Mouse (Mus musculus): Measurements from ENCODE around the gene Utp4.

Utp4 gene

GRCm38 (mm10) chr8:106936478-106937051, 43.1 kb downstream of the Utp4 start:
- DNase-seq (ENCODE audit: low spot score in 2 of 2), result peak; percentile 44 to 60

- no peak for DNase-seq (ENCODE audit: low spot score in 2 of 2)
These were observed 43.8 kb downstream of the Utp4 start for GRCm38 (mm10) chr8:106937081-106937800.

- no peak for DNase-seq (ENCODE audit: low spot score in 2 of 2)
These were observed 48.4 kb downstream of the Utp4 start for GRCm38 (mm10) chr8:106941806-106942205.

GRCm38 (mm10) chr8:106943874-106944418, 50.5 kb downstream of the Utp4 start:
- DNase-seq (ENCODE audit: low spot score in 2 of 2), result no peak

- no peak for DNase-seq (ENCODE audit: low spot score in 2 of 2)
These were observed 51.3 kb downstream of the Utp4 start for GRCm38 (mm10) chr8:106944756-106945155.

GRCm38 (mm10) chr8:106948678-106949243, 55.3 kb downstream of the Utp4 start:
- DNase-seq (ENCODE audit: low spot score in 2 of 2), result peak in 1 of 2 experiments; percentile 31

DNA sequence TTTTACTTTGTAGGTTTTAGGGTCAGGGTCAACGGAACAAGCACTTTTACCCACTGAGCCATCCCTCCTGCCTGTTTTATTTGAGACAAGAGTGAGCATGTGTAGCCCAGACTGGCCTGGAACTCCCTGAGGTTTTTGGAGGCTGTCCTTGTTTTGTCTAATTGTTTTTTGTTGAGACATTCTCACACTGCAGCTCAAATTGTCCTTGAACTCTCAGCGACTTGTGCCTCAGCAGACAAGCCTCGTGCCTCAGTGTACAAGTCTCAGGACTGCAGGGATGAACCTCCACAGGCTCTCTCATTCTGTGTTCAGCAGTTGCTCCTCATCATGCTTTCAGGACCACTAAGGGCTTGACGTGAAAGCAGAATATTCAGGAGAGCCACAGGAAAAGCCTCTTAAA, 58.3 kb downstream of the Utp4 start:
- no peak for DNase-seq (ENCODE audit: low spot score in 2 of 2)

DNA sequence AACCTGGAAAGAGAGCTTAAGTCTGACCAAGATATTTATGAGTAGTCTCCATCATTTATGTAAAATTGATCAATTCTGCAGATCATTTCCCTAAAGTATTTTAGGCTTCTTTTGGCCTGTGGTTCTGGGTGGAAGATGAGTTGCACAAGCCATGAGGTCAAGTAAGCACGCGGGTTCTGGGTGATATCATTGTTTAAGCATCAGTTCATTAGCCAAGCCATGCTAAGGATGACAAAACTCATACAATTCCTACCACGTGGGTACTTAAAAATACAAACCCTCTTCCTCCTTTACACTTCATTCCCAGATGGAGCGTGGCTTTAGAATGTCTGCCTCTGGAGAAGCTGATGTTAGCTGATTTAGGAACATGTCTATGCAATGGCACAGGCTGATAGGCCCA, 60.1 kb downstream of the Utp4 start:
- DNase-seq (ENCODE audit: low spot score in 2 of 2), result no peak

DNA sequence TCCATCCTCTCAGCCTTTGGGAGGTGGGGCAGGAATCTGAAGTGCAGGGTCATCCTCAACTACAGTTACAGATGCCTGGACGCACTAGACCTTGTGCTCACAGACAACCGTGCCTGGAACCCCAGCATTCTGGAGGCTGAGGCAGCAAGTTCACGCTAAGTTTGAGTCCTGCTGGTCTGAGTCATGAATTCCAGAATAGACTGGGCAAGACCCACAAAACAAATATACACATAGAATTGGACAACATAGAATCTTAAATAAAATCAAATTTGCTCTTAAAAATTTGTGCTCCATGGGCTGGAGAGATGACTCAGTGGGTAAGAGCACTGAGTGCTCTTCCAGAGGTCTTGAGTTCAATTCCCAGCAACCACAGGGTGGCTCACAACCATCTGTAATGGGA, 63.6 kb downstream of the Utp4 start:
- DNase-seq (ENCODE audit: low spot score in 2 of 2), result no peak

DNA sequence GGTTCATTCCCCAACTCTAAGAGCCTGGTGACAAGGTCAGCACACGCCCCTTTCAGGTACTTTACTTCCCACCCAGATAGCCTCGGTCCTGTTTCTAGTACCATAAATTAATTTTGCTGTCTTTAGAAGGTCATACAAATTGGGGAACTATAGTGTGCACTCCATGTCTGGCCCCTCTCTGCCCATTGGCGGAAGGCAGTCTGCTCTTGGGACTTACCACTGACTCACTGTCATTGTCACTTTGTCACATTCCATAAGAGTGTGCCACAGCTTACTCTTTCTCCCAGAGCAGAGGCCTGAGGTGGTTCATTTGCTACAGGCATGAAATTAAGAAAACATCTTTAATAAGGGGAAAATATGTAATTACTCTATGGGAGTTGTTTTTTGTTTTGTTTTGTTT, 64.8 kb downstream of the Utp4 start:
- DNase-seq (ENCODE audit: low spot score in 2 of 2), result no peak

DNA sequence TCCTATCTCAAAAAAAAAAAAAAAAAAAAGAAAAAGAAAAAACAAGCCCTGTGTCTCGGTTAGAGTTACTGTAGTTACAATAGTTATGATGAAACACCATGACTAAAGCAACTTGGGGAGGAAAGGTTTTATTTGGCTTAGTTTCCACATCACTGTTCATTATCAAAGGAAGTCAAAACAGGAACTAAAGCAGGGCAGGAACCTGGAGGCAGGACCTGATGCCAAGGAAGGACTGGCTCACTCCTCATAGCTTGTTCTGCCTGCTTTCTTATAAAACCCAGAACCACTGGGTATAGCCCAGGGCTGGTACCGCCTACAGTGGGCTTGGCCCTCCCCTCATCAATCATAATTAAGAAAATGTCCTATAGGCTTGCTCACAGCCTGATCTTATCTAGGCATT, 66.2 kb downstream of the Utp4 start:
- no peak for DNase-seq (ENCODE audit: low spot score in 2 of 2)

GRCm38 (mm10) chr8:106962322-106962721, 68.9 kb downstream of the Utp4 start:
- DNase-seq (ENCODE audit: low spot score in 2 of 2), result no peak

GRCm38 (mm10) chr8:106963365-106963764, 69.9 kb downstream of the Utp4 start:
- DNase-seq (ENCODE audit: low spot score in 2 of 2), result no peak

- no peak for DNase-seq (ENCODE audit: low spot score in 2 of 2)
These were observed 71.1 kb downstream of the Utp4 start for GRCm38 (mm10) chr8:106964573-106964972.

DNA sequence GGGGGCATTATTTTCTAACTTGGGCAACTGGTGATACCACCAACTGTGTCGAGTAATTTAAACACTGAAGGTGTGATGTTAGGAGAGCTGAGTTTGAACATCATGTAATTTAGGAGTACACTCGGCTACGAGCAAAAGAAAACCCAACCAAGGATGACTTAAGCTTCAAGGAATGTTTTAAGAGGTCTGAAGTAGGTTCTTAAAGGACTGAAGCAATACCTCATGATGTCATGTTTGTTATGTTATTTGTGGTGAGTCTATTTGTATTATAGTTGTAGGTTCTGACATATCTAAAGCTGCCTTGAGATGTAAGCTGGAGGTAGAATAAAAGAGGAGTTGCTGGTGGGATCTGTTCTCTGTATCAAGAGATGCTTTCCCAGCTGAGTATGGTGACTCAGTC, 76.5 kb downstream of the Utp4 start:
- no peak for DNase-seq (ENCODE audit: low spot score in 2 of 2)

GRCm38 (mm10) chr8:106971916-106972315, 78.5 kb downstream of the Utp4 start:
- no peak for DNase-seq (ENCODE audit: low spot score in 2 of 2)

All from right cerebral cortex, adult 2 months (tissue).